Mouse (Mus musculus) heart, embryonic 16.5 days (tissue): ENCODE results near the gene Mab21l1. TPM values are rescaled to one million over a fixed set of nuclear protein-coding genes. Genes with fewer than 3 reads are reported as not detected.

Experiments used
- ATAC-seq: fragments of 200-750 bp; cut with Nextera tagmentation; replicated peaks from 2 replicates; pipeline ENCODE4 v1.8.0; 2017; ENCODE audit warnings: moderate number of reproducible peaks; ENCODE audit not compliant: insufficient read depth, low FRiP score; ENCODE audit errors: extremely low read depth
- H3K27ac ChIP-seq: fragments of 300-500 bp; sonication (generic); 2 replicates; pipeline ENCODE4 v1.5.1; 2014; ENCODE audit warnings: mild to moderate bottlenecking, low read length, control low read depth, moderate library complexity
- H3K27me3 ChIP-seq: fragments of 300-500 bp; sonication (generic); 2 replicates; pipeline ENCODE4 v1.6.1; 2014; ENCODE audit warnings: low read length, mixed read lengths; ENCODE audit not compliant: control insufficient read depth, insufficient read depth
- H3K36me3 ChIP-seq: fragments of 300-500 bp; sonication (generic); 2 replicates; pipeline ENCODE4 v1.6.1; 2014; ENCODE audit not compliant: control insufficient read depth, insufficient read depth
- H3K4me1 ChIP-seq: fragments of 300-500 bp; sonication (generic); 2 replicates; pipeline ENCODE4 v1.6.1; 2014; ENCODE audit warnings: low read length, mixed read lengths; ENCODE audit not compliant: control insufficient read depth, insufficient read depth
- H3K4me2 ChIP-seq: fragments of 300-500 bp; sonication (generic); 2 replicates; pipeline ENCODE4 v1.6.1; 2014; ENCODE audit warnings: low read depth, mild to moderate bottlenecking, control low read depth, low read length
- H3K4me3 ChIP-seq: fragments of 300-500 bp; sonication (generic); 2 replicates; pipeline ENCODE4 v1.5.1; 2014; ENCODE audit warnings: mild to moderate bottlenecking, control low read depth, low read length
- H3K9ac ChIP-seq: fragments of 300-500 bp; sonication (generic); 2 replicates; pipeline ENCODE4 v1.6.1; 2014; ENCODE audit warnings: low read length, control low read depth
- H3K9me3 ChIP-seq: fragments of 300-500 bp; sonication (generic); replicated peaks from 2 replicates; pipeline ENCODE4 v1.6.1; 2016; ENCODE audit warnings: low read length; ENCODE audit not compliant: control insufficient read depth
- WGBS: fragments of 180-500 bp; shearing (Covaris S2); extraction: QIAGEN DNeasy Blood & Tissue Kit; methylation state at CpG from one replicate; pipeline ENCODE4 v1.1.7; 2014; 5-methylcytosine and 5-hydroxymethylcytosine counted together
- polyA plus RNA-seq: library from polyadenylated mRNA; unstranded; fragments of >200 nt; fragmentation: Nextera tagmentation; extraction: Ambion mirVana; gene quantifications from 2 replicates; pipeline ENCODE4 v1.2.1, GENCODE M21; 2015

Mab21l1 gene
- polyA plus RNA-seq, 1 experiment from 2014 or later = 0.67 TPM

DNA sequence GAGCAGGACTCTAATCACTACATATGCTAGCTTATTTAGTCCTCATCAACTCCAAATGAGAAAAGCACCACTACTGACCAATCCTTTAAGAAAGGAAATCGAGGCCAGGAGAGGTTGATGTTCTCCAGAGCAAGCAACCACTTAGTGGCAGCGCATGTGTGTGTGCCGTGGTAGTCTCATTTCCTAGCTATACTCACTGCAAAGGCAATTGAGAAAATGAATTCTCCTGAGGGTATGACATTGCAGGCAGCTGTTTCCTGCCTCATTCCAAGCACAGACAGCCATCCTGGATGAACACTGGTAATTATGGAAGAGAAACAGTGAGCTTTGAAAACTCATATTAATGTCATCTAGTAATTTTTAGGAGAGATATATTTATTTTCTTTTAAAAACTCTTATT lies 42.6 kb downstream of the Mab21l1 start:
- peaks cover 2% of the 10 kb centered on the region; the same call in 1 of the 2 replicates for H3K36me3 ChIP-seq
- no peak for ATAC-seq
- no peaks in the 10 kb centered on the region for H3K4me1 ChIP-seq
- no peaks in the 10 kb centered on the region for H3K27me3 ChIP-seq
- H3K4me2 ChIP-seq = no peak overlapping the region
- H3K9me3 ChIP-seq = peaks cover 2% of the 10 kb centered on the region; the same call in 1 of the 2 replicates
- no peak overlapping the region for H3K27ac ChIP-seq
- no peak overlapping the region for H3K9ac ChIP-seq
- 50% methylated on average over 3 of the region's 3 CpGs for WGBS
- H3K4me3 ChIP-seq = no peak overlapping the region

DNA sequence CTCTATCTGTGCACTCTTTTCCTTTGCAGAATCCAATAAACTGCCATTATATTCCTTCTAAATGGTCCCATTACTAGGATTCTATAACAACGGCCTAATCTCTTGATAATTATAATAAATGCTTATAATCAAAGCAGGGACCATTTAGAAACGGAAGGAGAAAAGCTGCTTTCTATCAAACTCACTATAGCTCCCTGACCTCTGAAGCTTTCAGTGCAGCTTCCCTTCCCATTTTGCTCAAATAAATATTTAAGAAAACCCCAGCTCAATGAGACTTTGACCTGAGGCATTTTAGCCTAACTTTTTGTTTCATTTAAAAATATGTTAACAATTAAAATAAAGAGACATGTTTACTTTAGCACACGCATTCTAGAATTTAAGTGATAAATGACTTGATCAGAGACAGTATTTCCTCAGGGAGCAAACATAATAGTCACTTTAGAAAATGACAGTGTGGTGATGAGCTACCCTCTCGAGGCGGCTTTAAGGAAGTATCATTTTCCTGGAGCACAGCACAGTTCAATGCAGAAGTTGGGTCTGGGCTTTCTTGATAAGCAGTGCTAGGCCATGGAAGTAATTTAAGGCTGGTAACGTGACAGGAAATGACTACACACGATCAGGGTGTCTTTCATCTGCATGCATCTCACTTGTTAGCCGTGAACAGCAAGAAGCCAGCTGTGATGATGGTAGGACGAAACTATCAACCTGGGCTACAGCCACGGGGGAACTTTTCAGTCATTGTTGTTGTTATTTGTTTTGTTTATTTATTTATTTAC lies 46.4 kb downstream of the Mab21l1 start:
- ATAC-seq = no peak
- 51% methylated on average over 10 of the region's 10 CpGs for WGBS
- H3K27me3 ChIP-seq = no peaks in the 10 kb centered on the region
- H3K4me3 ChIP-seq = no peak overlapping the region
- H3K27ac ChIP-seq = no peak overlapping the region
- no peak overlapping the region for H3K4me2 ChIP-seq
- H3K9me3 ChIP-seq = no peaks in the 10 kb centered on the region
- no peaks in the 10 kb centered on the region for H3K36me3 ChIP-seq
- H3K9ac ChIP-seq = no peak overlapping the region
- H3K4me1 ChIP-seq = no peaks in the 10 kb centered on the region

DNA sequence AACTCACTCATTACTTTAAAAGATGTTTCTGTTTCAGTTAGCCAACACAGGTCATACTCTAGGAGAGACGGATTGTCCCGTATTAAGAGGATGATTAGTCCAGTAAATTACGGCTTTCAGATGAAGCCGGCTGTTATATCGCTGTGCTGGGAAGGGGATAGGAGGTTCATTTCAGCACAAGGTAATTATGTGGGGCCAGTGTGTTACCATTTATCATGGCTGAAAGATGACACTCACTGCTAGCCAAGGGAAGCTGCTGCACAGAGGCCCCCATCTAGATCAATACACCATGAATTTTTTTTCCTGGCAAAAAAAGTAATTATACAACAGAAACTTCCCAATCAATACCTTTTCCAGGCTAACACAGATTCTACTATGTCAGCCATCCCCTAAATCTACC lies 47.9 kb downstream of the Mab21l1 start:
- no peak for ATAC-seq
- no peaks in the 10 kb centered on the region for H3K9me3 ChIP-seq
- no peaks in the 10 kb centered on the region for H3K27me3 ChIP-seq
- no peaks in the 10 kb centered on the region for H3K36me3 ChIP-seq
- H3K4me3 ChIP-seq = no peak overlapping the region
- no peak overlapping the region for H3K27ac ChIP-seq
- 81% methylated on average over 5 of the region's 5 CpGs for WGBS
- no peak overlapping the region for H3K4me2 ChIP-seq
- H3K9ac ChIP-seq = no peak overlapping the region
- H3K4me1 ChIP-seq = no peaks in the 10 kb centered on the region
